Mouse (Mus musculus) urinary bladder, postnatal 4 days (tissue): ENCODE results near the gene Olfr1259.
"Not testable (repeated sequence)": the region's sequence is repeated elsewhere in the genome, so short reads cannot be mapped to it uniquely, and the experiment has no call there.

Source experiments
- DNase-seq, 2 experiments: peaks; one replicate each; pipeline ENCODE4 v3.0.0; 2021 to 2022; ENCODE audit warnings: low spot score in 2 of 2

The Olfr1259 gene

DNA sequence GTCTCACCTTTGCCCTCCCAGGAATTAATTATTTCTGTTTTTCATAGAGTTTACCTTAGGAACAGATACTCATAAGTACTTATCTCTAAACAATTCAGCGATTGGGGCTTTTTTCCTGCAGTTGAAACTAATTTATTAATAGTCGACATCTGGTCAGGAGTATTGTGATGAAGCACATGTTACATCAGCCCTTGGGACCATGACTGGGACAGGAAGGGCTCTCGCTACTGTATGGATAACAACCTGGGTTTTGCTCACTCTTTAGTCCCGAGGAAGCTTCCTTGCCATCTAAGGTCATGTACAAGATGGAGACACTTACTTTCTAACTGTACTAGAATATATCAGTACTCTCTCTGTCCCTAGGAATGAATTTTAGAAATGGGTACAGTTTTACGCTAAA lies at the start of gene Olfr1259:
Gene Olfr1259, minus strand, starts transcription at position 101 of the 400 bp plus-strand sequence.
- no peak for DNase-seq

DNA sequence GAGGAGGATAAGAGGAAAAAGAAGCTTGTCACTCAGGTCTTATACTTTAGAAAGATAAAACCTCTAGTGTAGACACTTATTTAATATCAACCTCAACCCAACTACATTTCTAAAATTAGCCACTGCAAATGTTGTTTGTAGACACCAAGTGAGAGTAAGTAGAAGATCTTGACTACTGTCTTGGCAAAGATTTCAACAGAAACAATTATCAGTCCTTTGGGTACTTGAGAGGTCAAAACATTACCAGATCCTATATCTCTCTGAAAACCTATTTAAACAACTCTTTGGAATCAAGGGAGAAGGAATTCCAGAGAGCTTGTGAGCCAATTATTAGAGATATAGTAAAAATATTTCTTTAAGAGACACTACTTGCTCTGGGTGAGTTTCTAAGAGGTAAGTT lies 42.5 kb upstream of the Olfr1259 start, which contains the start of gene Olfr1261:
Gene Olfr1261, plus strand, starts transcription at position 301 of the 400 bp plus-strand sequence.
- DNase-seq, result no peak

DNA sequence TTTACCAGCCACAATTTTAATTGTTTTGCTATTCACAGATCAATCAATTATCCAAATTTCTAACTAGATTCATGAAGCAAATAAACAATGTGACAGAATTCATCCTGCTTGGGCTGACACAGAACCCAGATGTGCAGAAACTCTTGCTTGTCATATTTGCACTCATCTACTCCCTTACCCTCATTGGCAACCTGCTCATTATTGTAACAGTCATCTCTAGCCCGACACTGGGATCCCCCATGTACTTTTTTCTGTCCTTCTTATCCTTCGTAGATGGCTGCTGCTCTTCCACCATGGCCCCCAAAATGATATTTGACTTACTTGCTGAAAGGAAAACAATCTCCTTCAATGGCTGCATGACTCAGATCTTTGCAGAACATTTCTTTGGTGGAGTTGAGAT lies 29.2 kb upstream of the Olfr1259 start:
- DNase-seq, result no peak

DNA sequence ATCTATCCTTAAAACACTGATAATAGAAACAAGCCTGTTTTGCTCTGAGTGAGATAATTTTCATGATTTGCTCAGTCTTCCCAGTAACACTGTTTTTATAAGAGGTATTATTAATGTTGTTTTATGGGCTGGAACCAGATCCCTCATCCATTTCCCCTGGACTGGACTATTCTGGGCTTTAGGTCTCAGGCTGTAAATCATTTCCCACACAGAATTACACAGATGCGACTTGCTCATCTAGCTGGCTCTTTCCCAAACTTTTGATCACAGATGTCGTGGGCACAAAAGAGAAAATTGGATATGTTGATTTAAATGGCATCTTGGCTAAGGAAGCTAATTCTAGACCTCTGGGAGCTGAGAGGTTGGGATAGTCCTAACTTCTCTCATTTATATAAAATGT lies 25.7 kb upstream of the Olfr1259 start, which contains the start of gene Olfr1260:
Gene Olfr1260, plus strand, starts transcription at position 157 of the 400 bp plus-strand sequence.
- no peak for DNase-seq

DNA sequence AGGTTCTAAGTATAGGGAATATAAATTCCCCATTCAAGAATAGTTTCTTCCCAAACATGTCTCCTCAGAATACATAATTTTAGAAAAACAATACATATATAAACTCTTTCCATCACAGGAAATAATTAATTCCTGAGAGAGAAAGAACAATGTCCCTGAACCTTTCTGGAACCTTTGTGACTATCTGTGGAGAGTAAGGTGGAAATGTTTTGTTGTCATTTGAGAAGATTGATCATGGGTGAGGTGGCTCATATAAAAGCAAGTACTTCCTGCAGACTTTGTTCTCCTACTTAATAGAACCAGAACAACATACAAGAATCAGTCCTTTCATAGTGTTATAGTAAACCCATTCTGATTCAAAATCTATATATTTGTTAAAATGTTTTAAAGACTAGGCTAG lies 21.5 kb downstream of the Olfr1259 start, which contains the start of gene Olfr1258:
Gene Olfr1258, plus strand, starts transcription at position 301 of the 400 bp plus-strand sequence.
- DNase-seq, result no peak

DNA sequence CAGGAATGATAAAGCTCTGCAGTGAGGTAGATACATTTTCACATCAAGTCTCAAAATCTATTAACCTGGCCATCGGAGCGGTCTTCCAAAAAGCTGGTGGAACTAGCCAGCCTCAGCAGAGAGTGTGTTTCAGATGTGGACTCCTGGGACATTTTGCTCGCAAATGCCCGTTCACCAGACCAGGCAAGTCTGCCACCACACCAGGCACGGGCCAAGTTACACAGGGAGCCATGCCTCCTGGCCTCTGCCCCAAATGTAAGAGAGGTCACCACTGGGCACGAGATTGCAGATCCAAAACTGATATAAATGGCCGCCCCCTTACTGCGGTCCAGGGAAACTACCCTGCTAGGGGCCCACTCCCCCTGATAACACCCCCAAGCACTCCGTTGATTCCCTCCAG lies 35.8 kb downstream of the Olfr1259 start:
- not testable (repeated sequence) for DNase-seq
